Mouse (Mus musculus) G1E (cell line): ENCODE measurements around the gene Hand1.

Experiments used
- CTCF ChIP-seq: IDR thresholded peaks from 2 replicates; pipeline ENCODE4 v1.5.1; 2012; ENCODE audit warnings: low read depth, low read length, inconsistent platforms, mixed read lengths
- GATA1 ChIP-seq: IDR thresholded peaks from 2 replicates; pipeline ENCODE4 v1.6.1; 2012; ENCODE audit warnings: borderline replicate concordance, low read length, inconsistent platforms, mixed read lengths

DNA sequence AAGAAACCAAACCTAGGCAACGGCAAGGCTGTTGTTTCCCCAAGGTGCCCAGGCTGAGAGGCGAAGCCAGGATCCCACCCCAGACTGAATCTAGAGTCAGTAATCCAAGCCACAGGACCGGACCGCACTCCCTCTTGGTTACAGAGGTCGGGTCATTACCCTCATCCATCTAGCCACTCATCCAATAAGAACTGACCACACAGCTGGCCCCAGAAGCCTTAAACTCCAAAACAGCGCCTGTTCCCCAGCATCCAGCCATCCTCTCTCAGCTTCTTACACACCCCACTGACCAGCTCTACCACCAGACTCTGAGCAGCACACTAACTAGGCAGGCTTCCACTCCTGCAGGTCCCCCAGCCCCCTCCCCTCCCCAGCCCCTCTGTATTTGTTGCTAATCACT, 37.5 kb downstream of the Hand1 start:
- TF ChIP-seq CTCF, result no peak
- no peak for TF ChIP-seq GATA1
